Mouse (Mus musculus) testis, adult 2 months (tissue): ENCODE results near the gene Senp1. TPM values are rescaled to one million over a fixed set of nuclear protein-coding genes. Genes with fewer than 3 reads are reported as not detected.

Experiments
- H3K27ac ChIP-seq: fragments of 200-500 bp; 2 replicates; pipeline ENCODE4 v1.5.1; 2012; ENCODE audit warnings: low read depth, low read length; ENCODE audit not compliant: control insufficient read depth, insufficient read depth
- H3K27me3 ChIP-seq: fragments of 200-500 bp; 2 replicates; pipeline ENCODE4 v1.6.1; 2012; ENCODE audit warnings: mild to moderate bottlenecking, low read length, moderate library complexity; ENCODE audit not compliant: control insufficient read depth, insufficient read depth
- H3K36me3 ChIP-seq: fragments of 200-500 bp; 2 replicates; pipeline ENCODE4 v1.6.1; 2012; ENCODE audit warnings: mild to moderate bottlenecking, low read length; ENCODE audit not compliant: control insufficient read depth, insufficient read depth
- H3K4me1 ChIP-seq: fragments of 200-500 bp; 2 replicates; pipeline ENCODE4 v1.6.1; 2012; ENCODE audit warnings: low read length; ENCODE audit not compliant: control insufficient read depth, insufficient read depth
- H3K4me3 ChIP-seq: fragments of 200-500 bp; 2 replicates; pipeline ENCODE4 v1.5.1; 2012; ENCODE audit warnings: low read depth, mild to moderate bottlenecking, low read length, moderate library complexity, mixed read lengths; ENCODE audit not compliant: control insufficient read depth
- CTCF ChIP-seq: fragments of 200-500 bp; IDR thresholded peaks from 2 replicates; pipeline ENCODE4 v1.5.1; 2012; ENCODE audit warnings: low read depth, mild to moderate bottlenecking, inconsistent platforms, low read length, moderate library complexity; ENCODE audit not compliant: control insufficient read depth, insufficient read depth, insufficient replicate concordance
- POLR2A ChIP-seq: fragments of 200-500 bp; IDR thresholded peaks from 2 replicates; pipeline ENCODE4 v1.6.1; 2012; ENCODE audit warnings: low read depth, mild to moderate bottlenecking, inconsistent platforms, low read length, moderate library complexity; ENCODE audit not compliant: control insufficient read depth
- polyA plus RNA-seq: library from polyadenylated mRNA; depleted of rRNA; stranded (reverse); fragments of >200 nt; gene quantifications from 2 replicates; pipeline ENCODE4 v1.2.3, GENCODE M21; 2012; rRNA removed

The Senp1 gene
- polyA plus RNA-seq, 1 experiment: 27.3 TPM

DNA sequence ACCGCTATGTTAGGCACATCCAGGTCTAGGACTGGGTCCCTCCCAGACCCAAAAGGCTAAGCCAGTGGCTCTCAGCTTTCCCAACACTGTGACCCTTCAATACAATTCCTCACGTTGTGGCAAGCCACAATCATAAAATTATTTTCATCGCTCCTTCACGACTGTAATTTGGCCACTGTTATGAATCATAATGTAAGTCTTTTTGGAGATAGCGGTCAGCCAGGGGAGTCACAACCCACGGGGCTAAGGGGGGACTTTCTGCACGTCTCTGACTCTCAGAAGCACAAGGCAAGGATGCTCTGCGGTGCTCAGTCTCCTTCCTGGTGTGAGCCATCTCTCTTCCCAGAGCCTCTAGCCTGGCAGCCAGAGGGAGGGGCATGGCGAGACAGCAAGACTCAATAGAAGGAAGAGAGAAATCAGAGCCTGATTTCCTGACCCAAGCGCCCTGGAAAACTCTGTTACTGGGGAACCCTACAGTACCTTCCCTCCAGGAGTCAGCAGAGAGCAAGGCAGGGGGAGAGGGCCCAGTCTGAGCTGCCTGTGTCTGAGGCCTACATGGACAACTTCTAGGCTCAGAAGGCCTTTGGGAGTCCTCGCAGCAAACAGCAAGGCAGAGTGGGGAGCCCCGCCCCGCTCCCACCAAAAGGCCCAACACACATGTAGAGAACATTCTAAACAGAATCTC is 101.4 kb downstream of the Senp1 start:
- H3K27ac ChIP-seq: peak overlapping the region; percentile 41; the same call in 1 of the 2 replicates
- H3K36me3 ChIP-seq: no peaks in the 10 kb centered on the region
- no peak for TF ChIP-seq POLR2A
- TF ChIP-seq CTCF: no peak
- no peaks in the 10 kb centered on the region for H3K27me3 ChIP-seq
- peak overlapping the region; percentile 35; the same call in 1 of the 2 replicates for H3K4me3 ChIP-seq
- H3K4me1 ChIP-seq: peaks cover 27% of the 10 kb centered on the region

DNA sequence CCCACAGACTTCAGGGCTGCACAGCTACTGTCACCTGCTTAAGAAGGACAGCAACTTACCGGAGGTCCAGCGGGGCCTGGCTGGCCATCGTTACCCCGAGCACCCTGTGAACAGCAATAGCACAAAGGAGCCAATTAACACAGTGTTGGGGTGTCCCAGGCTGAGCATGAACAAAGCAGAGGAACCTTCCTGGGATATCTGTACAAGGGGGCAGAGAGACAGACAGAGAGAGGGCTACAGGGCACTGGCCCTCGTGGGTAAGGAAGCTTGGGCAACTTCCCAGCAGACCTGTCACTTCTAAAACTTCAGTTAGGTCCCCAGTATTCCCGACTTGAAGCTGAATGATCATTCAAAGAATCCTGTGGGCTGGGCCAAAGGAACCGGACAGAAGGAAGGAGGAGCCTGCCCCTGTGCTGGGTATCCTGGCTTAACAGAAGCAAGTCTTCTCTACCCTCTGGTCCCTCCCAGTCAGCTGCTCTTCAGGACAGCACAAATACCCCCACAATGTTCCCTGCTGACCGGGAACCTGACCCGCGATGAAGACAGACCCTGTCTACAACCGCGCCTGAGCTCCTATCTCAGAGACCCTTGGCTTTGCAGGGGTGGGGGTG is 102.2 kb downstream of the Senp1 start:
- no peak for TF ChIP-seq CTCF
- H3K4me1 ChIP-seq: peaks cover 20% of the 10 kb centered on the region
- no peak overlapping the region for H3K27ac ChIP-seq
- H3K27me3 ChIP-seq: no peaks in the 10 kb centered on the region
- H3K4me3 ChIP-seq: no peak overlapping the region
- no peaks in the 10 kb centered on the region for H3K36me3 ChIP-seq

DNA sequence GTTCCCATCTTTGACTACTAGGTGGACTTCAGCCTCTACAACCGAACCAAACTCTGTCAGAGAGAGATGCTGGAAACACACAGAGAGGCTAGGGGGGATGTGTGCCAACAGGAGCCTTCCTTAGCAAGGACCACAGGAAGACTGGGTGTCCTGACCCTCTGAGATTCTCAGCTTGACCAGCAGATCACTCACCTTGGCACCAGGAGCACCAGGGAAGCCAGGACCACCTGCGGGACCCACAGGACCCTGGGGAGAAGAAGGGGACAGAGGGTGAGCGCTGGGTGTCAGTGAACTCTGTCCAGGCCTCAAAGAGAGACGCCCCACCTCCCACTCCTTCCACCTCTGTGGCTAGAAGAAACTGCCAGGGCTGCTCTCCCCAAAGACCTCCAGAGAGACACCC is 102.8 kb downstream of the Senp1 start:
- Histone ChIP-seq H3K27me3 (no peaks in the 10 kb centered on the region), H3K4me1 (peaks cover 16% of the 10 kb centered on the region), H3K27ac (no peak overlapping the region), H3K4me3 (no peak overlapping the region), H3K36me3 (no peaks in the 10 kb centered on the region)
- no peak for TF ChIP-seq CTCF
- TF ChIP-seq POLR2A: no peak

DNA sequence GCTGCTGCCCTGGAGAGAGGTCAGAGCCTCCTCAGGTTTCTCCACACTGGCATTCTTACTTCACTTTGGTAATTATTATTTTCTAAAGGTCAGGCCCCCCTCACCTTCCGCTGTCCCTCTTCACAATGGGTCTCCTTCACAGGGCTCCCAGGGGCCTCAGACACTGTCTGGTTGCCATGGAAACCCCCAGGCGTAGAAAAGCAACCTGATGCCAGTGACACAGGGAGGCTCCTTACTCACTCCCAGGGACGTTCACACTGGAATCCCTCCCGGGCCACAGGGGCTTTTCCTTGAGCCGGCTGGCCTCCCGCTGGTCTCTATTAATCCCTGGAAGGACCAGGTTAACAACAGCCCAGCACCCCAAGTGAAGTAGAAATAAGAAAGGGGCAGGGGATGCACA is 103.4 kb downstream of the Senp1 start:
- H3K4me1 ChIP-seq: peaks cover 16% of the 10 kb centered on the region
- no peaks in the 10 kb centered on the region for H3K36me3 ChIP-seq
- no peaks in the 10 kb centered on the region for H3K27me3 ChIP-seq
- H3K4me3 ChIP-seq: no peak overlapping the region
- TF ChIP-seq POLR2A (no peak), CTCF (no peak)
- H3K27ac ChIP-seq: no peak overlapping the region

DNA sequence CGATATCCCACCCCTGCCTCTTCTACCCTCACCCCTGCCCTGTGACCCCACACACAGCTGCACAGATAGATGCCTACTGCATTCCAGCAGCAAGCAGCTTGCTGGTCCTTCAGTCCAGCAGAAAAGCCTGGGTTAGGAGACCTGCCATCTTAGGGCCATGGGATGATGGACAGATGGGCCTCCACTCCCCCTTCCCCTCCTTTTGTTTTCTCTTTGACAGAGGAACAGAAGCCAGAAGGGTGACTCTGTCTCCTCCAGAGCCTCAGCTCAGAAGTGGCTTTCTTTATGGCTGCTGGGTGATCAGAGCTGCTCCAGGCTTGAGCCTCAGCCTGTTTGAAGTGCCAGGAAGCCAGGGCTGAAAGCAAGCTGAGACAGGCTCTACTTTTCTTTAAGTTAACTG is 104.0 kb downstream of the Senp1 start:
- H3K36me3 ChIP-seq: no peaks in the 10 kb centered on the region
- H3K27me3 ChIP-seq: no peaks in the 10 kb centered on the region
- peaks cover 14% of the 10 kb centered on the region for H3K4me1 ChIP-seq
- TF ChIP-seq POLR2A (no peak), CTCF (no peak)
- no peak overlapping the region for H3K4me3 ChIP-seq
- no peak overlapping the region for H3K27ac ChIP-seq

Other genes starting within 250 kb of the Senp1 start
- 6.1 and 6.5 TPM in 2 replicates for gene Hdac7, start 249.2 kb downstream of the Senp1 start, polyA plus RNA-seq
- 5.4 and 5.7 TPM in 2 replicates for gene Vdr, start 183.1 kb downstream of the Senp1 start, polyA plus RNA-seq
- gene Tmem106c, start 129.5 kb downstream of the Senp1 start, polyA plus RNA-seq: 55.7 and 58.7 TPM in 2 replicates
- gene Col2a1, start 89.0 kb downstream of the Senp1 start, polyA plus RNA-seq: 13.5 and 14.6 TPM in 2 replicates
- gene Pfkm, start 1.2 kb downstream of the Senp1 start, polyA plus RNA-seq: 117 and 124 TPM in 2 replicates
- 131 and 132 TPM in 2 replicates for gene Asb8, start 71.9 kb upstream of the Senp1 start, polyA plus RNA-seq
- gene Ccdc184, start 73.4 kb upstream of the Senp1 start, polyA plus RNA-seq: 28.1 and 31.3 TPM in 2 replicates
- not detected in 2 replicates for gene Olfr288, start 101.8 kb upstream of the Senp1 start, polyA plus RNA-seq
- not detected in 2 replicates for gene Gm44579, start 127.2 kb upstream of the Senp1 start, polyA plus RNA-seq
- gene Olfr287, start 127.3 kb upstream of the Senp1 start, polyA plus RNA-seq: not detected in 2 replicates
- gene Olfr286, start 140.7 kb upstream of the Senp1 start, polyA plus RNA-seq: not detected in 2 replicates
- gene H1fnt, start 163.5 kb upstream of the Senp1 start, polyA plus RNA-seq: 627 and 718 TPM in 2 replicates
- gene Zfp641, start 202.4 kb upstream of the Senp1 start, polyA plus RNA-seq: 0.65 and 0.81 TPM in 2 replicates
- gene Olfr285, start 223.6 kb upstream of the Senp1 start, polyA plus RNA-seq: not detected in 2 replicates
- not detected in 2 replicates for gene Olfr284, start 247.2 kb upstream of the Senp1 start, polyA plus RNA-seq